Mouse (Mus musculus): Measurements from ENCODE around the gene Mlkl. TPM values are rescaled to one million over a fixed set of nuclear protein-coding genes. Genes with fewer than 3 reads are reported as not detected.
"Not testable (repeated sequence)": the region's sequence is repeated elsewhere in the genome, so short reads cannot be mapped to it uniquely, and the experiment has no call there.

The Mlkl gene
- polyA plus RNA-seq, 1 experiment from 2014 or later: 1.7 TPM

DNA sequence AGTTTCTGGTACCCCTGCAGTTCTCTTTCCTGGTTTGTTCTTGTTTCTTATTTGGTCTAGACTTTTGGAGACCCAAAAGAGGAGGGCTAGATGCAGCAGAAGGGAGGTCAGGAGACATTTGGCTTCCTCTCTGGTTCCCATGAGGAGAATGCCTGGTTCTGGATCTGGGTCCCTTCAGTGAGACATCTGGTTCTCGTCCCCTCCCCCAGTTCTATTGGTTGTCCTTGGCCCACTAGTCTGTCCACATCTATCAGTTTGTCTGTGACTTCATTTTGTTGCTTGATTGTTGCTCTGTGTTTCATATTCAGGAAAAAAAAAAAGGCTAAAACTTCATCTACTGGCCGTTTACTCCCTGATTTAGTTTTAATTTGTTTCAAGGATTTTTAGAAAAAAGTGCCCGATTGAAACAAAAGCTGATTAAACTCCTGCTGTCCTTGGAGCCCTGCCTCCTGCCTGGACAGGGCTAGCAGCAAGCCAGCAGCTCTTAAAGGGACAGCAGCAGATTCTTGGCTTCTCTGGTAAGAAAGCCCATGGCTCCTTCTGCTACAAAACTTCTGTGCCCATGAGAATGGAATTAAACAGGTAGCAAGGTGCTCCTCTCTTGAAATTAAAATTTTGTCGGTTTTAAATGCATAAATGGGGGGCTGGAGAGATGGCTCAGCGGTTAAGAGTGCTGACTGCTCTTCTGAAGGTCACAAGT, 32.8 kb downstream of the Mlkl start:
- no peak overlapping the region for H3K27ac ChIP-seq (ENCODE audit: low read depth)
- H3K4me2 ChIP-seq (ENCODE audit: low read length): no peak overlapping the region
- no peaks in the 10 kb centered on the region for H3K4me1 ChIP-seq (replicated peaks; ENCODE audit: control insufficient read depth, insufficient read depth, low read length)
- H3K9me3 ChIP-seq (ENCODE audit: control insufficient read depth, low read length): no peaks in the 10 kb centered on the region
- WGBS: 36% methylated on average over 5 of the region's 5 CpGs
- H3K36me3 ChIP-seq (ENCODE audit: control insufficient read depth, insufficient read depth, low read length): no peaks in the 10 kb centered on the region
- H3K4me3 ChIP-seq (ENCODE audit: low read depth, low read length): no peak overlapping the region
- no peak overlapping the region for H3K9ac ChIP-seq (ENCODE audit: low read length)
- ATAC-seq (replicated peaks; ENCODE audit: low FRiP score, low TSS enrichment, low read depth) (no peak), DNase-seq (ENCODE audit: low spot score) (no peak)
- H3K27me3 ChIP-seq (replicated peaks; ENCODE audit: control insufficient read depth, insufficient read depth, low read length): no peaks in the 10 kb centered on the region

DNA sequence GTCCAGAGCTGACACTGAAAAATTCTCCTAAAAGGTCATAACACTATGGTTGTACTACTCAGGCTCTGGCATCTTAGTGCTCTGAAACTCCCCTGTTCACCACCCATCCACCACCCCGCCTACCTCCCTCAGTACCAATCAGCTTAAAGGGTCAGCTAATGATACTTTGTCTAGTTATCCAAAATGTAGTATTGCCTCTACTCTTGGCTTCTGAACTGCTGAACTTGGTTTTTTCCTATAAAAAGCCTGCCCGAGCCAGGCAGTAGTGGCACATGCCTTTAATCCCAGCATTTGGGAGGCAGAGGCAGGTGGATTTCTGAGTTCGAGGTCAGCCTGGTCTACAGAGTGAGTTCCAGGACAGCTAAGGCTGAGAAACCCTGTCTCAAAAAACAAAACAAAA, 33.6 kb downstream of the Mlkl start:
- Histone ChIP-seq H3K9ac (ENCODE audit: low read length) (no peak overlapping the region), H3K36me3 (ENCODE audit: control insufficient read depth, insufficient read depth, low read length) (no peaks in the 10 kb centered on the region), H3K4me3 (ENCODE audit: low read depth, low read length) (no peak overlapping the region), H3K4me1 (replicated peaks; ENCODE audit: control insufficient read depth, insufficient read depth, low read length) (no peaks in the 10 kb centered on the region), H3K9me3 (ENCODE audit: control insufficient read depth, low read length) (no peaks in the 10 kb centered on the region), H3K4me2 (ENCODE audit: low read length) (no peak overlapping the region), H3K27ac (ENCODE audit: low read depth) (no peak overlapping the region), H3K27me3 (replicated peaks; ENCODE audit: control insufficient read depth, insufficient read depth, low read length) (no peaks in the 10 kb centered on the region)
- 82% methylated on average over 3 of the region's 3 CpGs for WGBS
- DNase-seq (ENCODE audit: low spot score) (no peak), ATAC-seq (replicated peaks; ENCODE audit: low FRiP score, low TSS enrichment, low read depth) (no peak)

DNA sequence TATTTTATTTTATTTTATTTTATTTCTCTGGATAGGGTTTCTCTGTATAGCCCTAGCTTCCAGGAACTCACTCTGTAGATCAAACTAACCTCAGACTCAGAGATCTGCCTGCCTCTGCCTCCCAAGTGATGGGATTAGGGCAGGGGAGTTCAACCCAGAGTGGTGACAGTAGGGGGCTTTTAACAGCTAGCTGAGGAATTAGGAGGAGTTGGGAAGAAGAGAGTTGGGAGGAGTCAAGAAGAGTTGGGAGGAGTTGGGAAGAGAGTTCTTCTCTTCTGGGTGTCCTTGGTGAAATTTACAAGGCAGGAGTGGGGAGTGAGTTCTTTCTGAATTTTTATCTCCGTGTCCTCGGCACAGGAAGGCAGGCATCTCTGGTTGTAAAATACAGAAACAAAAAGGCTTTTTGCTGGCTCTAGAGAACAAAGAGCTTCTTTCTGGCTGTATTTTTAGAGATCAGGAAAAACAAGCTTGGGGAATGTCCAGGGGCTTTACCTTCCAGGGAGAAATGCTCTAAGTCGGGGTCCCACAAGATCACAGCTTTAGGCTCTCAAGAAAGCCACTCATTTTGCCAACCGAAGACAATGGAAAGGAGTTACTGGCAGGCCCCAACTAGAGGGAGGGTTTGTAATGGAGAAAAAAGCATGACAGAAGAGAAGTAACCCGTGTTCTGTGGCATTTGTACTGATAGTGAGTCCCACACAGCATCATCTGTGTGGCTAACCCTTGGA, 34.7 kb downstream of the Mlkl start:
- H3K4me2 ChIP-seq (ENCODE audit: low read length); H3K36me3 ChIP-seq (ENCODE audit: control insufficient read depth, insufficient read depth, low read length); H3K27ac ChIP-seq (ENCODE audit: low read depth); H3K9me3 ChIP-seq (ENCODE audit: control insufficient read depth, low read length); H3K4me3 ChIP-seq (ENCODE audit: low read depth, low read length); ATAC-seq (replicated peaks; ENCODE audit: low FRiP score, low TSS enrichment, low read depth); H3K4me1 ChIP-seq (replicated peaks; ENCODE audit: control insufficient read depth, insufficient read depth, low read length); H3K9ac ChIP-seq (ENCODE audit: low read length); H3K27me3 ChIP-seq (replicated peaks; ENCODE audit: control insufficient read depth, insufficient read depth, low read length): not testable (repeated sequence)
- DNase-seq (ENCODE audit: low spot score): peak; percentile 4
- WGBS: 74% methylated on average over 5 of the region's 5 CpGs

DNA sequence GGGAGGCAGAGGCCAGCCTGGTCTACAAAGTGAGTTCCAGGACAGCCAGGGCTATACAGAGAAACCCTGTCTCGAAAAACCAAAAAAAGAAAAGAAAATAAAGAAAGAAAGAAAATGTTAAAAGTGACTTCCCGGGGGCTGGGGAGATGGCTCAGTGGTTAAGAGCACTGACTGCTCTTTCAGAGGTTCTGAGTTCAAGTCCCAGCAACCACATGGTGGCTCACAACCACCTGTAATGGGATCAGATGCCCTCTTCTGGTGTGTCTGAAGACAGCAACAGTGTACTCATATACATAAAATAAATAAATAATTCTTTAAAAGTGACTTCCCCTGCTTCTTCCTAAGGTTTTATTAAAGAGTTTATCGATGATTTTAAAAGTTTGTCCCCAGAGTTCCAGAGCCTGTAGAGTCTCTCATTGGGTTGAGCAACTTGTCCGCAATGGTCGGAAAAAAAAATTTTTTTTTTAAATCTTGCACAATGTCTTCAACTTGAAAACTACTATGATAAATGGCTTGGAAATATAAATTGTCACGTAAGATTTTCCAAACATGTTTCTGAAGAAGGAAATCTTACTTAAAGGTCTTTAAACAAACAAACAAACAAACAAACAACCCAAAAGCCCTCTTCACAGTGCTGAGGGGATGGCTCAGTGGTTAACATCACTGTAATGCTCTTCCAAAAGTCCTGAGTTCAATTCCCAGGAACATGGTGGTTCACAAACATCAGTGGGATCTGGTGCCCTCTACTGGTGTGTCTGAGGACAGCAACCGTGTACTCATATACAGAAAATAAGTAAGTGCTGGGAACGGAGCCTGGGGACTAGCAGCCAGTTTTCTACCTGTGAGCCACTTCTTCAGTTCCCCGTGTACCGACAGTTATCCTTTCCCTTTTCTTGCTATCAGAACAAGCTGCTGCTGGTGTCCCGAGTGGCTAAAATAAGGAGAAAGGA, 37.1 kb downstream of the Mlkl start:
- Histone ChIP-seq H3K27ac (ENCODE audit: low read depth) (peak overlapping the region; percentile 69), H3K9me3 (ENCODE audit: control insufficient read depth, low read length) (no peaks in the 10 kb centered on the region), H3K36me3 (ENCODE audit: control insufficient read depth, insufficient read depth, low read length) (peaks cover 11% of the 10 kb centered on the region), H3K4me2 (ENCODE audit: low read length) (peak overlapping the region; percentile 49), H3K27me3 (replicated peaks; ENCODE audit: control insufficient read depth, insufficient read depth, low read length) (no peaks in the 10 kb centered on the region), H3K4me1 (replicated peaks; ENCODE audit: control insufficient read depth, insufficient read depth, low read length) (peaks cover 13% of the 10 kb centered on the region; the same call in 1 of the 2 replicates), H3K9ac (ENCODE audit: low read length) (no peak overlapping the region), H3K4me3 (ENCODE audit: low read depth, low read length) (peak overlapping the region; percentile 97)
- 66% methylated on average over 11 of the region's 11 CpGs for WGBS
- DNase-seq (ENCODE audit: low spot score): no peak
- ATAC-seq (replicated peaks; ENCODE audit: low FRiP score, low TSS enrichment, low read depth): no peak

DNA sequence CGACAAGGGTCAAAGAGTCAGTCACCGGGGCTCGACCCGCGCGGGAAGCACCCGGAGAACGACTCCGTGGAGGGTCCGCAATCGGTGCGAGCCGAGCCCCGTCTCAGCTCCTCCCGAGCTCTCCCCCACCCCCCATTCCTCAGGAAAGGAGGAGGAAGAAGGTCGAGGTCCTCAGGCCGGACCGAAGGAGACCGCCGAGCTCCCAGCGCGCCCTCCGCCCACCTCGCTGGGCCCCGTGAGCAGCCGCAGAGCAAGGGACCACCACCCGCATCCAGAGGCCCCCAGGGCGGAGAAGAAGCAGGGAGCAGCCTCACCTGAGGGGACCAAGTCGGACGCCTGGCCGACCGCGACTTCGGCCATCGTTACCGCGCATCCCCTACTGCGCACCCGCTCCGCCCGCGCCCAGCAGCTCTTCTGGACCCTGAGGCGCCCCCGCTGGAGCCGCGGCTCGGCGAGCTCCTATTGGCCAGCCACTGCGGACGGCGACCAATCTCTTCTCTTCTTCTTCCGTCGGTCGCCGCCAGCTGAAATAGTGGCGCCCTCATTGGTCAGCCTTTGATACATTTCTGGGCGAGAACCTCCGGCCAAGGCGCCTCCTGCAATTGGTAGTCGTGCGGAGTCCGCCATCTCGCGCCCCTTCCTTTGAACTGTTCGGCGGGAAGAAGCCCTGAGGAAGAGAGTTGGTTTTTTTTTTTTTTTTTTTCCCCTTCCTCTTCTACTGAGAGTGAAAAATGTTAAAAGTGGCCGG, 38.0 kb downstream of the Mlkl start, which contains the start of gene Rfwd3:
TSS of gene Rfwd3 (minus strand) at position 402 of the 748 bp plus-strand sequence.
- WGBS: 0% methylated on average over 66 of the region's 67 CpGs

DNA sequence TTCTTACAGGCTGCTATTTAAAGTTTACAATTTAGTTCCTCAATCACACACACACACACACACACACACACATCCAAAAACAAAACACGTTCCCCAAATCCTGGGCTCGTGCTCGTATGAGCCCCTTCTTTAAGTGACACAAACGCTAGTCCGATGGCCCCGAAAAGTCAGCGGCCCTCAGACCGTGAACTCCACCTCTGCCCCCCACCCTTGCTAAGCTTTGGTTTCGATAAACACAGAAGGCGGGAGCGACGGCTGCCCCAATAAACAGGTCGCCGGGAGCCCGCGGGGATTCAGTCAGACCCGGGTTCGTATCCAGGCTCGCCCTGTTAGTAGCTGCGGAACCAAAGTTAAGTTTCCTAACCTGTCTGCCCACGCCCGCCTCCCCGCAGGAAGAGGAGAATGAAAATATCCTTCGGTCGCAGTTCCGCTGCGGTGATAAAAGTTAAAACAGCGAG, 38.6 kb downstream of the Mlkl start:
- Histone ChIP-seq H3K27ac (ENCODE audit: low read depth) (peak overlapping the region; percentile 87), H3K9ac (ENCODE audit: low read length) (peak overlapping the region; percentile 88), H3K27me3 (replicated peaks; ENCODE audit: control insufficient read depth, insufficient read depth, low read length) (no peaks in the 10 kb centered on the region), H3K9me3 (ENCODE audit: control insufficient read depth, low read length) (no peaks in the 10 kb centered on the region), H3K4me2 (ENCODE audit: low read length) (peak overlapping the region; percentile 69), H3K36me3 (ENCODE audit: control insufficient read depth, insufficient read depth, low read length) (peaks cover 23% of the 10 kb centered on the region), H3K4me1 (replicated peaks; ENCODE audit: control insufficient read depth, insufficient read depth, low read length) (peaks cover 13% of the 10 kb centered on the region; the same call in 1 of the 2 replicates), H3K4me3 (ENCODE audit: low read depth, low read length) (peak overlapping the region; percentile 97)
- DNase-seq (ENCODE audit: low spot score): peak; percentile 89
- WGBS: 1% methylated on average over 28 of the region's 28 CpGs
- ATAC-seq (replicated peaks; ENCODE audit: low FRiP score, low TSS enrichment, low read depth): 0 out of 2 replicates have a peak, but pooled peaks have one; percentile 9

More for the DNA sequence above, 38.0 kb downstream of the Mlkl start, which contains the start of gene Rfwd3:
- DNase-seq (ENCODE audit: low spot score) (peak; percentile 93), ATAC-seq (replicated peaks; ENCODE audit: low FRiP score, low TSS enrichment, low read depth) (peak; percentile 99)
- peak within 1 kb of the TSS; percentile 87 for H3K27ac ChIP-seq (ENCODE audit: low read depth)
- peak within 1 kb of the TSS; percentile 69 for H3K4me2 ChIP-seq (ENCODE audit: low read length)
- peaks cover 13% of the 10 kb centered on the region; the same call in 1 of the 2 replicates for H3K4me1 ChIP-seq (replicated peaks; ENCODE audit: control insufficient read depth, insufficient read depth, low read length)
- peak within 1 kb of the TSS; percentile 97 for H3K4me3 ChIP-seq (ENCODE audit: low read depth, low read length)
- no peaks in the 10 kb centered on the region for H3K9me3 ChIP-seq (ENCODE audit: control insufficient read depth, low read length)
- H3K27me3 ChIP-seq (replicated peaks; ENCODE audit: control insufficient read depth, insufficient read depth, low read length): no peaks in the 10 kb centered on the region
- H3K9ac ChIP-seq (ENCODE audit: low read length): peak within 1 kb of the TSS; percentile 88
- H3K36me3 ChIP-seq (ENCODE audit: control insufficient read depth, insufficient read depth, low read length): peaks cover 18% of the 10 kb centered on the region

DNA sequence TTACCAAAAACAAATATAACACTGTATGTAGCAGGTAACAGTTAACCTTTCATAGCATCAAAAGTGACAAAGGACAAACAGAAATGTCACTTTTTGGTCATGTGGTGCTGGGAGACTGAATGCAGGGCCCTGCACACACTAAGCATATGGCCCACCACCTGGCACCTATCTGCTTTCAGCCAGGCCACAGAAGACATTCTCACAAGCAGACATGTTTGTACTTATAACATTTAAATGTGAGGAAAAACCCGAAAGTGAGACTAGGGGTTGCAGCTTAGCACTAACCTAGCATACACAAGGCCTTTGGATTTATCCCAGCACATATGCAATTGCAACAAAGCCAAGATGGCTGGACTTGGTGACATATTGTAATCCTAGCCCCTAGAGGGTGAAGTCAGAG, 40.0 kb downstream of the Mlkl start:
- 83% methylated on average over 1 of the region's 1 CpGs for WGBS
- DNase-seq (ENCODE audit: low spot score): no peak
- no peaks in the 10 kb centered on the region for H3K9me3 ChIP-seq (ENCODE audit: control insufficient read depth, low read length)

More for the DNA sequence above, 40.0 kb downstream of the Mlkl start:
- Histone ChIP-seq H3K36me3 (ENCODE audit: control insufficient read depth, insufficient read depth, low read length) (peaks cover 37% of the 10 kb centered on the region), H3K27ac (ENCODE audit: low read depth) (no peak overlapping the region), H3K9ac (ENCODE audit: low read length) (no peak overlapping the region), H3K4me1 (replicated peaks; ENCODE audit: control insufficient read depth, insufficient read depth, low read length) (peaks cover 13% of the 10 kb centered on the region; the same call in 1 of the 2 replicates), H3K4me2 (ENCODE audit: low read length) (peak overlapping the region; percentile 69; the same call in 1 of the 2 replicates), H3K4me3 (ENCODE audit: low read depth, low read length) (0 out of 2 replicates have a peak overlapping the region, but pooled peaks have one; percentile 97), H3K27me3 (replicated peaks; ENCODE audit: control insufficient read depth, insufficient read depth, low read length) (no peaks in the 10 kb centered on the region)
- ATAC-seq (replicated peaks; ENCODE audit: low FRiP score, low TSS enrichment, low read depth): no peak

All from intestine, embryonic 14.5 days (tissue).